Mouse (Mus musculus): ENCODE measurements around the gene Plekho2. TPM values are rescaled to one million over a fixed set of nuclear protein-coding genes. Genes with fewer than 3 reads are reported as not detected.
A peak's percentile ranks its signal among the peaks of the same experiment; 100 is the strongest.

Gene Plekho2
- polyA plus RNA-seq, 1 experiment from 2014 or later: 4.6 TPM

DNA sequence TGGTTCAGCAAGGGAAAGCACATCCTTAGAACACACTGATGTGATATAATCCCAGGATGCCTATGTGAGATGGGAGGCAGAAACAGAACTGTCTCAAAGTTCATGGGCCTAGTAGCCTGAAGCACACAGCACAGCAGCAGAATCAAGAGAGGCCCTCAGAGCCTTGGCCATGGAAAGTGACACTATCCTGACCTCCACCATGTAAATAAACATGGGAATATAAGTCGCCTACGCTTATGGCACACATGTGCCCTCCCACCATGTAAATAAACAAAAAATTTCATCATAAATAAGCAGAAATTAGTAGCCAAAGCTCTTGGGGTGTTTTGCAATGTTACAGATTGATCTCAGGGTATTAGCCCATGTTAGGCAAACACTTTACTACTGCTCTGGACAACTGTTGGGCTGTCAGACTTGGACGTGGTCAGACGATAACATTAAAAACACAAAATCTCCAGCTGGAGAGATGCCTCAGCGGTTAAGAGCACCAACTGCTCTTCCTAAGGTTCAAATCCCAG lies 32.2 kb upstream of the Plekho2 start:
- Histone ChIP-seq H3K9ac (replicated peaks; ENCODE audit: low read length) (no peak overlapping the region), H3K27me3 (ENCODE audit: control insufficient read depth, insufficient read depth, low read length) (no peaks in the 10 kb centered on the region), H3K4me1 (ENCODE audit: control insufficient read depth, insufficient read depth, low read length) (no peaks in the 10 kb centered on the region), H3K9me3 (ENCODE audit: control insufficient read depth, low read length) (no peaks in the 10 kb centered on the region), H3K27ac (replicated peaks; ENCODE audit: low read depth, low read length) (no peak overlapping the region), H3K4me3 (replicated peaks; ENCODE audit: low read depth, low read length) (no peak overlapping the region), H3K4me2 (ENCODE audit: low read length) (no peak overlapping the region), H3K36me3 (ENCODE audit: control insufficient read depth, insufficient read depth, low read length) (no peaks in the 10 kb centered on the region)
- ATAC-seq (ENCODE audit: low FRiP score, low TSS enrichment) (no peak), DNase-seq (no peak)
- 82% methylated on average over 5 of the region's 5 CpGs for WGBS

DNA sequence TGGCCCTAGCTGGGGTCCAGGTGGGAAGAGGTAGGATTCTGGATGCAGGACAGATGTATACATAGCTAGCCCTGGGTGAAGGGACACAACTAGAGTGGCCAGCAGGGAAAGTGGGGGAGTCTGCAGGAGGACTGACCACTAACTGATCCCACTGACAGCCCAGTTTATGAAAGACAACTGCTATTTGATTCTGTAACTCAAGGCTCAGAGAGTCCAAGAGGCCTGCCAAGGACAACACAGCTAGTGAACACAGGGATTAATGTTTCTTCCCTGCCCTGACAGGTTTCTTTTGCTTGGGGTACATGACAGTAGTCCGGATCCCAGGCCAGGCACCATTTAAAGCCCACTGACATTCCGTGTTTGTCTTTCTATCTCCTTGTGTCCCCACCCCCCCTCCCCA lies 27.3 kb upstream of the Plekho2 start:
- Histone ChIP-seq H3K9ac (replicated peaks; ENCODE audit: low read length) (no peak overlapping the region), H3K4me1 (ENCODE audit: control insufficient read depth, insufficient read depth, low read length) (no peaks in the 10 kb centered on the region), H3K27ac (replicated peaks; ENCODE audit: low read depth, low read length) (no peak overlapping the region), H3K9me3 (ENCODE audit: control insufficient read depth, low read length) (no peaks in the 10 kb centered on the region), H3K4me2 (ENCODE audit: low read length) (no peak overlapping the region), H3K36me3 (ENCODE audit: control insufficient read depth, insufficient read depth, low read length) (no peaks in the 10 kb centered on the region), H3K27me3 (ENCODE audit: control insufficient read depth, insufficient read depth, low read length) (no peaks in the 10 kb centered on the region), H3K4me3 (replicated peaks; ENCODE audit: low read depth, low read length) (no peak overlapping the region)
- ATAC-seq (ENCODE audit: low FRiP score, low TSS enrichment) (no peak), DNase-seq (no peak)
- WGBS: 41% methylated on average over 2 of the region's 2 CpGs

DNA sequence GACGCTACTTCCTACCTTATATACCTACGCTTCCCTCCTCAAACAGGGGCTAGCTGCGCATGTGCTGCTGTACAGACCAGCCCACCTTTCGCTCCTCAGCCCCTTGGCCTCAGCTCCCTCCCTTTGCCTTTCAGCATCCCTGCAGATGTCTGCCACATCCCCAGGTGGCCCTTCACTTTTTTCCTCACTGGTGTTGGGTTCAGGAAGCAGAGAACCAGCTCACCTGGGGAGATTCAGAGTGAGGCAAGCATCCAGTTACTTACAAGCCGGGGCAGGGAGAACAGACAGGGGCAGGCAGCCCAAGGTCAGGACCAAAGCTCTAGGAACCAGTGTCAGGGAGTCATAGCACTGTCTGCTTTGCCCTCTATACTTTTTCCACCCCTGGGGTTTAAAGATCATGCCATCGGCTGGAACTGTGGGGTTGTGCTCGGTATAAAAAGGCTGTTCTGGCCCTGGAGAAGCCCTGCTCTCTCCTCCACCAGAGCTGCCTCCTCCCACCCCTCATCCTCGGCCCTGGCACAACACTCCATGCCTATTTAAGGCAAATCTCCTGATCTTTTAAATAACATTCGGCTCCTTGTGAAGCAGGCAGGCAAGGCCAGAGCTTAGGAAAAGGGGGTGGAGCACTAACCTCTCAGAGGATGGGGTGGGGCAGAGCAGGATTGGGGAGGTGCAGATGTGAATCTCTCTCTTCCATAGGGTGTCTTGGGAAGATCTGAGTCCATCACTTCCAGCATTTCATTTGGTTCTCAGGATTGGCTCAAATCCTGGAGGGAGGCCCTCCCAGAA lies 26.7 kb upstream of the Plekho2 start:
- Histone ChIP-seq H3K9me3 (ENCODE audit: control insufficient read depth, low read length) (no peaks in the 10 kb centered on the region), H3K4me2 (ENCODE audit: low read length) (no peak overlapping the region), H3K4me3 (replicated peaks; ENCODE audit: low read depth, low read length) (no peak overlapping the region), H3K27ac (replicated peaks; ENCODE audit: low read depth, low read length) (no peak overlapping the region), H3K27me3 (ENCODE audit: control insufficient read depth, insufficient read depth, low read length) (no peaks in the 10 kb centered on the region), H3K9ac (replicated peaks; ENCODE audit: low read length) (no peak overlapping the region), H3K4me1 (ENCODE audit: control insufficient read depth, insufficient read depth, low read length) (no peaks in the 10 kb centered on the region), H3K36me3 (ENCODE audit: control insufficient read depth, insufficient read depth, low read length) (no peaks in the 10 kb centered on the region)
- DNase-seq (no peak), ATAC-seq (ENCODE audit: low FRiP score, low TSS enrichment) (no peak)
- WGBS: 37% methylated on average over 9 of the region's 9 CpGs

DNA sequence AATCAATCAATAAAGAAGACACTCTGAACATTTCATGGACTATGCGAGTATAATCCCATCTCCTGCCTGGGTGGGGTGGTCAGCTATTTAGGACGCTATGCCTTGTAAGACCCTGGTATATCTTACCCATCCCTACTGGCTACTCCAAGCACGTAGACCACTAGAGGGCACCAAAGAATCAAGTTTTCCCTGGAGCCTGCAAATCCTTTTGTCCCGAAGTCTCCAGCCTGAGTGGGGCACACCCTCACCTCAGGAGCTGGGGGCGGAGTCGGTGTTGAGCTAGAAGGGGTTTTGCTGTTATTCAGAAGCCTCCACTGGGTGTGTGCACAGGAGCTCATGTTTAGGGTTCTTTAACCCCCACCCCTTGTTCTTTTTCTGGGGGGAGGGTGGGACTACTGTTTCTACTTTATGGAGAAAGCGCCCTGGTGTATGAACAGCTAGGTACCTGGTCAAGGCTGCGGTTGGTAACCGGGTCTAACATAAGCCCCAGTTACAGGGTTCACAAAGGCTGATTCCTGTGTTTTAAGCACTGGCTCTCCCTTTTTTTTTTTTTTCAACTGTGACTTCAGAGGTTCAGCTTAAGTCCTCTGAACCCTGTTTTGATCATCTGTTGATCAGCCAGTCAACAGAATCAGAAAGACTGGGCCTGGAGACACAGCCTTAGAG lies 25.8 kb upstream of the Plekho2 start:
- WGBS: 6% methylated on average over 9 of the region's 9 CpGs

DNA sequence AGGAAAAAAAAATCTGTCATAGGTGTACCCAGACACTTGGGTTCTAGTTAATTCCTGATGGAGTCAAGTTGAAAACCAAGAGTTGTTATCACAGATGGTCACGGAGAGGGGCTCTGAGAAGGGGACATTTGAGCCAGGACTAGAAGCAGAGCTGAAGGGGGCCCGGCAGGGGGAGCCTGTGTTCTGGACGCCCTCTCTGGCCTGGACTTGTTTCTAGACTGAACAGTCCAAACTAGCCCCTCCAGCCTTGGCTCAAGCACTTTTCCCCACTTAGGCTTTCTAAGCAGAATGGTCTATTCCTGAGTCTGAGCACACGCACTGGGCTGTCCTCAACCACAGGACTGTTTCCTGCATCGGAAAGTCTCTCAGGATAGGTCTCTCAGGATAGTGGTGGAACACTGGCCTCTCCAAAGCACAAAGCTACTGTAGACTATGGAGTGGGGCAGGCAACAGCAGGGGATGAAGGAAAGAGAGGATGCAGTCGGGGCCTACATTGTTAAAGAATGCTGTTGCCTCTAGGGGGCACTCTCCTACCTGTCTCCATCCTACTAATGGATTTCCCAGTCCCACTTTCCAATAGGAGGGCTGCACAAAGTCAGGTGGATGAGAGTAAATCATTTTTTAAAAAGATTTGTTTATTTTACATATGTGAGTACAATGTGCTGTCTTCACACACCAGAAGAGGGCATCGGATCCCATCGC lies 23.7 kb upstream of the Plekho2 start:
- H3K27me3 ChIP-seq (ENCODE audit: control insufficient read depth, insufficient read depth, low read length): no peaks in the 10 kb centered on the region
- 52% methylated on average over 8 of the region's 8 CpGs for WGBS
- H3K4me3 ChIP-seq (replicated peaks; ENCODE audit: low read depth, low read length): no peak overlapping the region
- DNase-seq (peak; percentile 35), ATAC-seq (ENCODE audit: low FRiP score, low TSS enrichment) (no peak)
- H3K4me2 ChIP-seq (ENCODE audit: low read length): no peak overlapping the region
- H3K27ac ChIP-seq (replicated peaks; ENCODE audit: low read depth, low read length): no peak overlapping the region
- no peaks in the 10 kb centered on the region for H3K36me3 ChIP-seq (ENCODE audit: control insufficient read depth, insufficient read depth, low read length)
- H3K9me3 ChIP-seq (ENCODE audit: control insufficient read depth, low read length): no peaks in the 10 kb centered on the region
- no peaks in the 10 kb centered on the region for H3K4me1 ChIP-seq (ENCODE audit: control insufficient read depth, insufficient read depth, low read length)
- H3K9ac ChIP-seq (replicated peaks; ENCODE audit: low read length): no peak overlapping the region

More for the DNA sequence above, 25.8 kb upstream of the Plekho2 start:
- no peaks in the 10 kb centered on the region for H3K4me1 ChIP-seq (ENCODE audit: control insufficient read depth, insufficient read depth, low read length)
- peak overlapping the region; percentile 39 for H3K4me2 ChIP-seq (ENCODE audit: low read length)
- H3K9ac ChIP-seq (replicated peaks; ENCODE audit: low read length): no peak overlapping the region
- H3K27ac ChIP-seq (replicated peaks; ENCODE audit: low read depth, low read length): no peak overlapping the region
- ATAC-seq (ENCODE audit: low FRiP score, low TSS enrichment): peak; percentile 24; the same call in 1 of the 2 replicates
- no peak overlapping the region for H3K4me3 ChIP-seq (replicated peaks; ENCODE audit: low read depth, low read length)
- no peaks in the 10 kb centered on the region for H3K27me3 ChIP-seq (ENCODE audit: control insufficient read depth, insufficient read depth, low read length)
- H3K9me3 ChIP-seq (ENCODE audit: control insufficient read depth, low read length): no peaks in the 10 kb centered on the region
- peak; percentile 96 for DNase-seq
- H3K36me3 ChIP-seq (ENCODE audit: control insufficient read depth, insufficient read depth, low read length): no peaks in the 10 kb centered on the region

DNA sequence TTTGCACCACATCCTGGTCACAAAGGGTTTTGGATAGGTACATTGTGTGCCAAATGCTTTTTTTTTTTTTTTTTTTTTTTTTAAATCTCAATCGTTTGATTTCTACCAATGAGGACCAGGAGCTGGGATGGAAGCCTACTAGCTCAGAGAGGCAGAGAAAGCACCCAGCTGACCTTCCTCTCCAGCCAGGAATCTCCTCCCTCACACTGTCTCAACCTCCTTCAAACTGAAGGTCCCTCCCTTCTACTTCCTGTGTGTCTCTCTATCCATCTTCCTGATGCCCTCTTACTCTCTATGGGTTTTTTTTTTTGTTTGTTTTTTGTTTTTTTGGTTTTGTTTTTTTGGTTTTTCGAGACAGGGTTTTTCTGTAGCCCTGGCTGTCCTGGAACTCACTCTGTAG lies 21.1 kb upstream of the Plekho2 start:
- Histone ChIP-seq H3K4me3 (replicated peaks; ENCODE audit: low read depth, low read length) (no peak overlapping the region), H3K27ac (replicated peaks; ENCODE audit: low read depth, low read length) (no peak overlapping the region), H3K4me2 (ENCODE audit: low read length) (no peak overlapping the region), H3K36me3 (ENCODE audit: control insufficient read depth, insufficient read depth, low read length) (no peaks in the 10 kb centered on the region), H3K4me1 (ENCODE audit: control insufficient read depth, insufficient read depth, low read length) (no peaks in the 10 kb centered on the region), H3K27me3 (ENCODE audit: control insufficient read depth, insufficient read depth, low read length) (no peaks in the 10 kb centered on the region), H3K9ac (replicated peaks; ENCODE audit: low read length) (no peak overlapping the region), H3K9me3 (ENCODE audit: control insufficient read depth, low read length) (no peaks in the 10 kb centered on the region)
- 77% methylated on average over 2 of the region's 2 CpGs for WGBS
- no peak for DNase-seq
- ATAC-seq (ENCODE audit: low FRiP score, low TSS enrichment): no peak

DNA sequence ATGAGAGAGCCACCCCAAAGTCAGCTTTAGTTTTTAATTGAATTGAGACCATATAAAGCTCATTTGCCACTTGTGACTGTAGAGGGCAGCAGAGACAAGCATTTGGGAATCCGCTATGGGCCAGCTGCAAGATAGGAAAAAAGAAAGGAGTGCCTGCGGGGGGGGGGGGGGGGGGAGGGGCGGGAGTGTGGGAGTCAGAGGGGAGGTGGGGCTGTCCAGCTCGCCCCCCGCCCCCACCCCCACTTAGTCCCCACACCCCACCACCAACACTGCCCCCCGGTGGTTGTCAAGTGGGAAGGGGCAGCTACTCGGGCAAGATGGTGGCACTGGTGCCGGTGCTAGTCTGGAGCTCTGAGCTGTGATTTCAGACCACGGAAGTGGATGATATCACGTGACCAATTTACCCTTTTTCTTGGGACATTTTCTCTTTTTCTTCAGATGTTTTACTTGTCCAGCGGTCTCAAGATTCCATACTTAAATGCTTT lies 19.0 kb upstream of the Plekho2 start:
- 50% methylated on average over 9 of the region's 11 CpGs for WGBS
- H3K27ac ChIP-seq (replicated peaks; ENCODE audit: low read depth, low read length): no peak overlapping the region
- ATAC-seq (ENCODE audit: low FRiP score, low TSS enrichment): no peak
- no peaks in the 10 kb centered on the region for H3K27me3 ChIP-seq (ENCODE audit: control insufficient read depth, insufficient read depth, low read length)
- H3K4me3 ChIP-seq (replicated peaks; ENCODE audit: low read depth, low read length): no peak overlapping the region
- peak; percentile 82 for DNase-seq
- H3K9ac ChIP-seq (replicated peaks; ENCODE audit: low read length): no peak overlapping the region
- no peaks in the 10 kb centered on the region for H3K9me3 ChIP-seq (ENCODE audit: control insufficient read depth, low read length)
- no peak overlapping the region for H3K4me2 ChIP-seq (ENCODE audit: low read length)
- H3K36me3 ChIP-seq (ENCODE audit: control insufficient read depth, insufficient read depth, low read length): no peaks in the 10 kb centered on the region
- no peaks in the 10 kb centered on the region for H3K4me1 ChIP-seq (ENCODE audit: control insufficient read depth, insufficient read depth, low read length)

DNA sequence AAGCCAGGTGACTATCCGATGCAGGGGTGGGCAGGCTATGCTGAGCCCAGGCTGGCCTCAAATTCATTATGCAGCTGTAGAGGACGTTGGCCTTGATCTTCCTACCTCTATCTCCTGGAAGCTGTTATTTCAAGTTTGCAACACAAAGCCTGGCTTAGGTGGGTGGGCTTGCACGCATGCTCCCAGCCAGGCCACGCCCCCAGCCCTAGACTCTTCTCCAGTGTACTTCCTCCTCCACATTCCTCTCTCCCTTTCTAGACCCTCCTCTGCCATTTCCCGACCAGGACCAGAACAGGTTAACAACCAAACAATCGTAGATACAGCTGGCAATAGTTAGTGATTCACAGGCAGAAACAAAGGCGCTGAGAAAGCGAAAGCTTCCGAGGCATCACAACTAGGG lies 13.8 kb upstream of the Plekho2 start:
- DNase-seq (no peak), ATAC-seq (ENCODE audit: low FRiP score, low TSS enrichment) (no peak)
- H3K27me3 ChIP-seq (ENCODE audit: control insufficient read depth, insufficient read depth, low read length): no peaks in the 10 kb centered on the region
- no peaks in the 10 kb centered on the region for H3K36me3 ChIP-seq (ENCODE audit: control insufficient read depth, insufficient read depth, low read length)
- no peak overlapping the region for H3K9ac ChIP-seq (replicated peaks; ENCODE audit: low read length)
- H3K4me2 ChIP-seq (ENCODE audit: low read length): no peak overlapping the region
- H3K4me3 ChIP-seq (replicated peaks; ENCODE audit: low read depth, low read length): no peak overlapping the region
- H3K9me3 ChIP-seq (ENCODE audit: control insufficient read depth, low read length): no peaks in the 10 kb centered on the region
- 90% methylated on average over 9 of the region's 9 CpGs for WGBS
- no peaks in the 10 kb centered on the region; the same call in 1 of the 2 replicates for H3K4me1 ChIP-seq (ENCODE audit: control insufficient read depth, insufficient read depth, low read length)
- H3K27ac ChIP-seq (replicated peaks; ENCODE audit: low read depth, low read length): no peak overlapping the region

All from midbrain, embryonic 14.5 days (tissue).